Mouse (Mus musculus) CD4-positive, CD25-positive, alpha-beta regulatory T cell, adult 4 months (primary cell): Measurements from ENCODE around the gene Clec10a. TPM values are rescaled to one million over a fixed set of nuclear protein-coding genes. Genes with fewer than 3 reads are reported as not detected.
"Not testable (repeated sequence)": the region's sequence is repeated elsewhere in the genome, so short reads cannot be mapped to it uniquely, and the experiment has no call there.

Experiments used
- ATAC-seq: one replicate; pipeline ENCODE4 v1.8.0; 2017
- polyA plus RNA-seq, 2 experiments: library from polyadenylated mRNA; unstranded; fragments of 100-300 nt; shearing (Covaris generic); gene quantifications; one replicate each; pipeline ENCODE4 v1.2.1; 2017

Gene Clec10a
- not detected for polyA plus RNA-seq

GRCm38 (mm10) chr11:70155897-70156296, at the start of gene Clec10a:
Gene Clec10a (plus strand): TSS chr11:70156197.
- not testable (repeated sequence) for ATAC-seq

- ATAC-seq, result no peak
Observed at GRCm38 (mm10) chr11:70107085-70107484, 48.9 kb upstream of the Clec10a start.

- ATAC-seq, result no peak
Observed at GRCm38 (mm10) chr11:70110146-70110545, 45.9 kb upstream of the Clec10a start.

GRCm38 (mm10) chr11:70114562-70114961, 41.4 kb upstream of the Clec10a start:
- no peak for ATAC-seq

GRCm38 (mm10) chr11:70115901-70116300, 40.1 kb upstream of the Clec10a start:
- no peak for ATAC-seq

- ATAC-seq, result no peak
Observed at GRCm38 (mm10) chr11:70129926-70130379, 26.0 kb upstream of the Clec10a start, which contains the start of gene Mgl2. Gene Mgl2 (plus strand): TSS chr11:70130329.

GRCm38 (mm10) chr11:70135001-70135400, 21.0 kb upstream of the Clec10a start:
- not testable (repeated sequence) for ATAC-seq

- ATAC-seq, result not testable (repeated sequence)
Observed at GRCm38 (mm10) chr11:70135925-70136324, 20.1 kb upstream of the Clec10a start.

- no peak for ATAC-seq
Observed at GRCm38 (mm10) chr11:70139171-70139570, 16.8 kb upstream of the Clec10a start.

GRCm38 (mm10) chr11:70151072-70151471, 4.9 kb upstream of the Clec10a start:
- ATAC-seq, result no peak

- ATAC-seq, result no peak
Observed at GRCm38 (mm10) chr11:70162336-70162735, 6.3 kb downstream of the Clec10a start.

GRCm38 (mm10) chr11:70165972-70166921, 10.2 kb downstream of the Clec10a start:
- no peak for ATAC-seq

- ATAC-seq, result no peak
Observed at GRCm38 (mm10) chr11:70168136-70168535, 12.1 kb downstream of the Clec10a start.

GRCm38 (mm10) chr11:70169471-70169870, 13.5 kb downstream of the Clec10a start:
- not testable (repeated sequence) for ATAC-seq

- no peak for ATAC-seq
Observed at GRCm38 (mm10) chr11:70170291-70170690, 14.3 kb downstream of the Clec10a start.

- ATAC-seq, result no peak
Observed at GRCm38 (mm10) chr11:70171181-70171580, 15.2 kb downstream of the Clec10a start.

- no peak for ATAC-seq
Observed at GRCm38 (mm10) chr11:70171847-70172246, 15.8 kb downstream of the Clec10a start.

- no peak for ATAC-seq
Observed at GRCm38 (mm10) chr11:70172298-70172697, 16.3 kb downstream of the Clec10a start.

- no peak for ATAC-seq
Observed at GRCm38 (mm10) chr11:70174491-70174890, 18.5 kb downstream of the Clec10a start.

- no peak for ATAC-seq
Observed at GRCm38 (mm10) chr11:70177647-70178046, 21.6 kb downstream of the Clec10a start.

GRCm38 (mm10) chr11:70178311-70178710, 22.3 kb downstream of the Clec10a start:
- ATAC-seq, result no peak

- no peak for ATAC-seq
Observed at GRCm38 (mm10) chr11:70178756-70179155, 22.8 kb downstream of the Clec10a start.

- no peak for ATAC-seq
Observed at GRCm38 (mm10) chr11:70179401-70179800, 23.4 kb downstream of the Clec10a start.

- ATAC-seq, result no peak
Observed at GRCm38 (mm10) chr11:70180496-70180895, 24.5 kb downstream of the Clec10a start.
